Mouse (Mus musculus): Measurements from ENCODE around the gene Cep170. TPM values are rescaled to one million over a fixed set of nuclear protein-coding genes. Genes with fewer than 3 reads are reported as not detected.

Cep170 gene
- total RNA-seq, 2 experiments from 2014 or later, result 86.7 to 106 TPM

DNA sequence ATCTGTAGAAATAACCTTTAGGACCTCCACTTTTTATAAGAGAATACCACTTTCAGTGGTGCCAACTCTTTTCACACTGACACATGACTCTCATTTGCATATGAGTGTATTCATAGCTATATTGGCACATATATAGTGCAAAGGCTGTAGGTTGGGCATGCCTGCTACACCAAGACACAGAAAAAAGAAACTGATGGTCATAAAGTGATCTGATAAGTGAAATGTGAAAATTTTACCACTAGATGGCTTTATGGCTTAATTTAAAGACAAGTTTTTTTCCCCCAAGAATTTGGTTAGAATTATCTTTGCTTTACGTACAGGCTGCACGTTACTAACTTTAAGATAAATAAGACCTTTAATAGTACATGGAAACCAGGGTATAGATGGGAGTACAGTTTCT lies 51.6 kb downstream of the Cep170 start:
- no peak for DNase-seq (ENCODE audit: low spot score in 2 of 2)
- intact Hi-C loops (cut with DNase I), result loop anchor here (5.0 kb wide), 1 partner anchor 100 kb away; no protein-coding TSS in a partner anchor

GRCm38 (mm10) chr1:176760673-176761072 lies 53.2 kb downstream of the Cep170 start:
- intact Hi-C loops (cut with DNase I), result loop anchor here (5.0 kb wide), 1 partner anchor 102 kb away; no protein-coding TSS in a partner anchor
- DNase-seq (ENCODE audit: low spot score in 2 of 2), result no peak

- no peak for DNase-seq (ENCODE audit: low spot score in 2 of 2)
These were observed 58.3 kb downstream of the Cep170 start for GRCm38 (mm10) chr1:176755586-176755985.

DNA sequence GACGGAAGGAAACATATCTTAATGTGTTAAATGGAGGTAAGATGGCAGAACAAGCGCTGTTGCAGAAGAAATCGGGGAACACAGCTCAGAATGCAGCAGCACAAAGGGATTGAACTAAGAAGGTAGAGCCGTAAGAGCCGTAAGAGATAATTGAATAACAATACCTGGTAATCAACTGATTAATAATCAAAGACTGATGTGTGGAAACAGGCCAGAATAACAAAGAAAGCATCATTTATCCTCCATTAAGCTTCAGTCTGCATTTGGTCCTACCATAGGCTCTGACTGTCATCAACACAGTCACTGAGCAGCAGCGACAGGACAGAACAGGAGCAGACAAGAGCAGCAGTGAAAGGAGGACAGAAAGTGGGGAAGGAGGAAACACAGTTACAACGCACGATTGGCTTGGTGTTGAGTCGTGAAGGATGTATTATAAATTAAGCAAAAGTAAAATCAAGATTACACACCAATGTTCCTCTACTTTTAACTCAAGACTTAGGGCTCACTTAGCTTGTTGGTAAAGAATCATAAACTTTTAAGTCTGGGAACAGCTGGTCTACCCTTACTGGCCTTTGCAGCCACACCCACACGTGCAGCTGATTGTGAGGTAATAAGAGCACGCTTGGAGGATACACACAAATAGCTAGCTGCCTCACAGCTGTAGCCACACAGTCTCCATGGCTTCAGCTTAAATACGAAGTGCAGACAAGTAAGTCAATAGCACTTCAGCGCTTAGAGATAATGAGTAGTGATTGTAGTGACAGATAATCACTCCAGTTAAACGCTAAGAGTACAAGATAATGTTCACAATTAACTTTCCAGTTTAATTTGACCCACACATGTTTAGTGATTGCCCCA lies 59.8 kb downstream of the Cep170 start:
- intact Hi-C loops (cut with DNase I), result no loop called here
- no peak for DNase-seq (ENCODE audit: low spot score in 2 of 2)

More at GRCm38 (mm10) chr1:176755586-176755985, 58.3 kb downstream of the Cep170 start:
- intact Hi-C loops (cut with DNase I), result no loop called here

GRCm38 (mm10) chr1:176749708-176750107 lies 64.2 kb downstream of the Cep170 start:
- DNase-seq (ENCODE audit: low spot score in 2 of 2), result no peak
- intact Hi-C loops (cut with DNase I), result no loop called here

DNA sequence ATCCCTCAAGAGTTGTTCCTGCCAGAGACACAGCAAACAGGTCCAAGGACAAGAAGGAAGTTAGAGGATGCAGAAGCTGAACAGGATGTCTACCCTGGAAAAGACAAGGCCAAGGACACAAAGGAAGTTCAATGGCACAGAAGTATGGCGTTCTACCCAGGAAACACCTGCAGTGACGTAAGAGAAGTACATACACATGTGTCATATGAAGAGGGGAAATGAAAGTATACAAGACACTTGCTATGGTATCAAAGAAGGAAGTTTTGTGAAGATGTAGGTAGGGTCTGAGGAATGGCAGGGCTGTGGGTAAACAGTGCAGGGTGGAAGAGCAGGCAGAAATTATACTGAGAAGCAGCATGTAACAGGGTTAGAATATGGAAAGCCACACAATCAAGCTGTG lies 81.0 kb downstream of the Cep170 start:
- DNase-seq (ENCODE audit: low spot score in 2 of 2), result no peak
- intact Hi-C loops (cut with DNase I), result loop anchor here (10.0 kb wide), 1 partner anchor 112 kb away; no protein-coding TSS in a partner anchor

DNA sequence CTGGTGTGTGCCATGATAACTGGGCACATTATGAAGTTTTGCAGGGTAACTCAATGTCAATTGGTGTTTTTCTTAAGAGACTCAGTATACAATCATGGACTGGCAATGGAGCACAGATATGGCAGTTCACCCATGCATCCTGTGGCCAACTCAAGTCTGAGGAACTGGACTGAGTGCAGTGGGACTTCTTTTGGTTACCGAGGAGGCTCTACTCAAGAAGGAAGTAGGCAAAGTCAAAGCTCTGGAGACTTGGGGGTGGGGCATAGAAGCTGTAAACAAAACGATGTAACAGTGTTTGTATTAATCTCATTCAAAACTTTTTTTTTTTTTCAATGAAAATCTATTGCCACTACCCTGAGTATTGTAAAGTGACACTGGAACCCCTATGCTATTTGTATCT lies 83.3 kb downstream of the Cep170 start:
- intact Hi-C loops (cut with DNase I), result loop anchor here (10.0 kb wide), 1 partner anchor 114 kb away; no protein-coding TSS in a partner anchor
- no peak for DNase-seq (ENCODE audit: low spot score in 2 of 2)

GRCm38 (mm10) chr1:176727372-176727771 lies 86.5 kb downstream of the Cep170 start:
- DNase-seq (ENCODE audit: low spot score in 2 of 2), result no peak
- intact Hi-C loops (cut with DNase I), result no loop called here

DNA sequence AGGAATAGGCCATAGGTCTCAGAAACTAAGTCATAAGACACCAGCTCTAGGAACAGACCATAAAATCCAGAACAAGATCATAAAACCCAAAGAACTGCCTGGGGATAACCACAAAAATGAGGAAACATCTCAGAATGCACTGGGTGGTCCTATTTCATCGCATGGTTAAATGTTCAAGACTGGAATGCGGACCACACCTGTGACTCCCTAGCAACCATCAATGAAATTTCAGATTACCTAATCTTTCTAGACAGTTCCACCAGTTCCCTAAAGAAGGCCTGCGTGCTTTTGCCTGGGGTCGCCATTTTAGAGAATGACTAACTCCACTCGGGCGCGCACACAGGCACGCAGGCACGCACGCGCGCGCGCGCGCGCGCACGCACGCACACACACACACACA lies 89.1 kb downstream of the Cep170 start:
- no peak for DNase-seq (ENCODE audit: low spot score in 2 of 2)
- intact Hi-C loops (cut with DNase I), result no loop called here

DNA sequence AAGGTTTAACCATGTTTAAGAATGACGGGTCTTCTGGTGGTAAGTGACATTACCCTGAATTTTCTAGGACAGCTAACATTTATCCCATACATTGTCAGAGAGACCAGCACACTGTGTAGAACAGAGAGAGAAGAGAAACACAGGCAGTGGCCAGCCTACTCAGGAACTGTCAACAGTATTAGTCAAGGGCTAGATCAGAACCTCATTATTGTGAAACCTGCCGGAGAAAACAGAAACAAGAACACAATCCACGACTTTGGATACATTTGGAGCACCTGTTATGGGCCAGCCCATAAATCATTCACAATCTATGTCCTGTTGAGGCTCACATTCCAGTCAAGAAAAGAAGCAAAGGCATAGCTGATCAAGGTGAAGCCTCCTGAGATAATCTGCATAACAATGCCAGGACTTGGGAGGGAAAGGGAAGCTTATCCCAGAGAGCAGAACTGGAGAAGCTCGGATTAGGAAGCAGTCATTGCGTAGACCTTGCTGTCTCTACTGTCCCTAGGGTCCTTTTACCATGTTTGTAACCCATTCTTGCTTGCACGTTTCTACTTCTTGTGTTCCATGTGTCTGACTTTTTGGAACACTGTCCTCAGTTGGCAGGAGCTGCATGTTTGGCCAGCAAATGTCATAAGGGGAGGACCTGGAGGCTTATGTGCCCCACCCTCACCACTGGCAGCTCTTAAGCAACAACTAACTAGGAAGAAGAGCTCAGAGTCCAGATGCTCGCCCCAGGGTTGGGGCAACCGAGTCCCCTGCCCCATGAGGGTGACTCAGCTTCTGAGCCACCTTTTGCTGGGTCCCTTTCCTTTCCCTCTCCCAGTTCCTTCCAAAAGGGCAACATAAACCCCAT lies 89.8 kb downstream of the Cep170 start:
- no peak for DNase-seq (ENCODE audit: low spot score in 2 of 2)
- intact Hi-C loops (cut with DNase I), result no loop called here

- intact Hi-C loops (cut with DNase I), result loop anchor here (2.0 kb wide), 1 partner anchor 150 kb away; no protein-coding TSS in a partner anchor
- no peak for DNase-seq (ENCODE audit: low spot score in 2 of 2)
These were observed 101.4 kb downstream of the Cep170 start for GRCm38 (mm10) chr1:176712436-176712835.

- DNase-seq (ENCODE audit: low spot score in 2 of 2), result no peak
- intact Hi-C loops (cut with DNase I), result no loop called here
These were observed 113.6 kb downstream of the Cep170 start for GRCm38 (mm10) chr1:176700226-176700625.

DNA sequence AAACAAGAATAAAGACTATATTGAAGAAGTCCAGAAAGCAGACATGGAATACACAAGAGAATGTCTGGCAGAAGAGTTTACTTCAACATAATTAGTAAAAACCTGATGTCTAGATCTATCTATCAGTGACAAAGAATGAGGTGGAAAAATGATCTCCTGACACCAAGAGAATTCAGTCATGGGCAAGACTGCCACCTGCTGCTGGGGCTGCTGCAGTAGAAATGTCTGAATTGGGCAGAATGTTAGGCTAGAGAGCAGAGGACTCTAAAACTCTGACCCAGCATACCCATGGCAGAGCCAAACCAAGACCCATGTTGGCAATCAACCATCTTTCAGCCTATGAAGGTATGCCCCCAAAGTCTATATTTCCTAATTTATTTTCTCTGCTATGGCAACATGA lies 114.1 kb downstream of the Cep170 start:
- peak in 1 of 2 experiments; percentile 32 for DNase-seq (ENCODE audit: low spot score in 2 of 2)
- intact Hi-C loops (cut with DNase I), result loop anchor here (1.0 kb wide), 2 partner anchors 476 to 763 kb away; no protein-coding TSS in a partner anchor

DNA sequence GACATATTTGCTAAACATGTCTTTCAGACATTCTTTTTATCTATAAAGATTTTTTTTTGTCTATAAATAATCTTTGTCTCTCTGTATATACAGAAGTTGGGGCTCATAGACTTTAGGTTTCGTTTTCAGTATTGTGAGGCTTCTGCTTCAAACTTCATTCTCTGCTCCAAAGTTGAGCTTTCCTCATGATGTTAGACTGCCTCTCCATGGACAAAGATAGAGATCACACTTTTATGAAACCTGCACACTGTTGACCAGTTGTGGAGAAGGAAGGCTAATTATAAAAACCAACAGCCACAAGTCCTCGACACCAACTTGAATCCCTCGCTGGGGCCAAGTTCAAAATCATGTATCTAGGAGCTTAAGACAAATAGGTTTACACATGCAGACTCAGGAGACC lies 115.2 kb downstream of the Cep170 start:
- intact Hi-C loops (cut with DNase I), result loop anchor here (1.0 kb wide), 2 partner anchors 475 to 762 kb away; no protein-coding TSS in a partner anchor
- DNase-seq (ENCODE audit: low spot score in 2 of 2), result no peak

DNA sequence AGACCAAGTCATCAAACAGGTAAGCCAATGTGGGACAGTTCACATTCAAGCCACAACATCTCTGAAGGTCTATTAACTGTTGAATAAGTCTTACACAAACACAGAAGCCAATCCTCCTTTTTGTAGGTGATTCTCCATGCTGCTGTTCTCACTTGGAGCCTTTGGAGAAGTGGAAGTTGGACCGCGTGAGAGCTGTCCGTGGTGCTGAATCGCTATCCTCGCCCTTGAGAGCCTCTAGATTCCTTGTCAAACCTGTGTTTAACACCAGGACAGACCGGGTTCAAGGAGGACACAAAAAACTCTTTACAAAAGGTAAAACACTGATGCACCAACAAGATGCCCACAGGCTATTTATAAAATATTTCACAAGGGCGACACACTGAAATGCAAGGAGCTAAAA lies 116.8 kb downstream of the Cep170 start:
- intact Hi-C loops (cut with DNase I), result no loop called here
- no peak for DNase-seq (ENCODE audit: low spot score in 2 of 2)

DNA sequence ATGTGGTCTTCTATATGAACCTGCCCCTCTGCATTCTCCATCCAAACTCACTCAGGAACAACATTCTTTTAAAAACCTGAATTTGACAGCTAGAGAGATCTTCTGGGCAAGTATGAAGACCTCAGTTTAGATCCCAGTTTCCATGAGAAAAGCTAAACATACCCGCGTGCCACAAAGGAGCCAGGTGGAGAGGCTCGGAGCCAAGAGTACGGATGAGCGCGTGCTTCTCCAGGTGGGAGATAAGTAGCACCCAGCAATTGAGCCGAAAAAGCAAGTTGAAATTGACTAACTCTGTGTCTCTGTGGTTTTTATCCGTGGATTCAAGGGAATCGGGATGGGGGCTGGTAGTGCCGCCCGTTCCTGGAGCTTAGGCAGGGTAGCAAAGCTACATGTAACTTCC lies 122.8 kb downstream of the Cep170 start:
- intact Hi-C loops (cut with DNase I), result no loop called here
- DNase-seq (ENCODE audit: low spot score in 2 of 2), result no peak

GRCm38 (mm10) chr1:176688251-176688880 lies 125.5 kb downstream of the Cep170 start:
- intact Hi-C loops (cut with DNase I), result no loop called here
- DNase-seq (ENCODE audit: low spot score in 2 of 2), result no peak
